In the genomic region with DNA sequence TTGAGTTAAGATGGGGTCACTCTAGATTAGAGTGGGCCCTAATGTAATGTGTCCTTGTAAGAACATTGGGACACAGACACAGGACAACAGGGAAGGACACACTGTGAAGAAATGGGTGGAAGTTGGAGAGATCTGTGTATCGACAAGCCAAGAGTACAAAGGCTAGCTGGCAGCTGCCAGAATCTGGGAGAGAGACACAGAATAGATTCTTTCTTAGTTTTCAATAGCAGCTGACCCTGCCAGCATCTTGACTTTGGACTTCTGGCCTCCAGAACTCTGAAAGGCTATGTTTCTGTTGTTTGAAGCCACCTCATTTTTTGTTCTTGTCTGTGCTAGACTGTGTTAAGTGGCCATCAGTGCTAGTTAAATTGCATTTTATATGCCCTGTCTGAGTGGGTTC, we compare ENCODE assay signal across 21 mouse cellular contexts.
"Had no signal": no experiment of that assay in that cellular context is flagged by ENCODE, and none has a peak within 500 bp of the region (broad histone marks: within the 10 kb centered on the region; RNA-seq: fewer than 3 reads in every experiment).

No protein-coding gene starts in this region.

- DNase-seq: liver; liver, postnatal 0 days; lung, postnatal 10 days; right cerebral cortex, postnatal 25 days; spleen, adult 18-20 months; thymus, postnatal 25 days had no signal

- H3K9ac ChIP-seq: hindbrain, embryonic 13.5 days; intestine, embryonic 15.5 days; limb, embryonic 13.5 days; liver, embryonic 14.5 days; liver, postnatal 0 days; lung, embryonic 14.5 days; midbrain, embryonic 13.5 days; neural tube, embryonic 13.5 days; stomach, embryonic 15.5 days had no signal

- H3K27ac ChIP-seq: hindbrain, embryonic 13.5 days; intestine, embryonic 15.5 days; kidney, postnatal 0 days; limb, embryonic 10.5 days; limb, embryonic 13.5 days; liver, embryonic 14.5 days; midbrain, embryonic 10.5 days; midbrain, embryonic 13.5 days; neural tube, embryonic 13.5 days; stomach, embryonic 15.5 days had no signal

- H3K36me3 ChIP-seq: hindbrain, embryonic 13.5 days; intestine, embryonic 15.5 days; limb, embryonic 10.5 days; limb, embryonic 13.5 days; midbrain, embryonic 10.5 days; midbrain, embryonic 13.5 days; neural tube, embryonic 13.5 days; stomach, embryonic 15.5 days had no signal

- H3K4me1 ChIP-seq: intestine, embryonic 15.5 days; limb, embryonic 10.5 days; limb, embryonic 13.5 days; megakaryocyte, embryonic 14.5 days; midbrain, embryonic 10.5 days; midbrain, embryonic 13.5 days; neural tube, embryonic 13.5 days; stomach, embryonic 15.5 days had no signal

- H3K9me3 ChIP-seq: hindbrain, embryonic 13.5 days; intestine, embryonic 15.5 days; limb, embryonic 10.5 days; limb, embryonic 13.5 days; midbrain, embryonic 10.5 days; midbrain, embryonic 13.5 days; neural tube, embryonic 13.5 days; stomach, embryonic 15.5 days had no signal

- H3K27me3 ChIP-seq: hindbrain, embryonic 13.5 days; intestine, embryonic 15.5 days; limb, embryonic 13.5 days; midbrain, embryonic 13.5 days; neural tube, embryonic 13.5 days; stomach, embryonic 15.5 days had no signal

- ATAC-seq: hindbrain, embryonic 16.5 days; intestine, embryonic 15.5 days; liver, postnatal 0 days; midbrain, embryonic 13.5 days; midbrain, embryonic 16.5 days had no signal

- H3K4me3 ChIP-seq: hindbrain, embryonic 13.5 days; intestine, embryonic 15.5 days; limb, embryonic 10.5 days; limb, embryonic 13.5 days; megakaryocyte, embryonic 14.5 days; midbrain, embryonic 10.5 days; midbrain, embryonic 13.5 days; myocyte; neural tube, embryonic 13.5 days; stomach, embryonic 15.5 days had no signal

- H3K4me2 ChIP-seq: hindbrain, embryonic 13.5 days; intestine, embryonic 15.5 days; limb, embryonic 13.5 days; lung, embryonic 14.5 days; midbrain, embryonic 13.5 days; neural tube, embryonic 13.5 days; stomach, embryonic 15.5 days had no signal
